Mouse (Mus musculus) thymus, adult 2 months (tissue): ENCODE results near the gene Tm7sf3.

Experiments
- CTCF ChIP-seq: fragments of 200-500 bp; IDR thresholded peaks from 2 replicates; pipeline ENCODE4 v1.5.1; 2012; ENCODE audit warnings: mild to moderate bottlenecking, control low read depth, low read length, moderate library complexity, borderline replicate concordance; ENCODE audit not compliant: control insufficient read depth, poor library complexity, insufficient read depth; ENCODE audit errors: extremely low read depth
- POLR2A ChIP-seq: fragments of 200-500 bp; IDR thresholded peaks from 2 replicates; pipeline ENCODE4 v1.6.1; 2012; ENCODE audit warnings: mild to moderate bottlenecking, low read length, control low read depth, moderate library complexity; ENCODE audit not compliant: control insufficient read depth, poor library complexity, insufficient read depth; ENCODE audit errors: extremely low read depth

GRCm38 (mm10) chr6:146685781-146686308 is 43.2 kb upstream of the Tm7sf3 start:
- no peak for TF ChIP-seq POLR2A
- TF ChIP-seq CTCF: peak; percentile 59; the same call in 1 of the 2 replicates
